In genomic region chr10:83785003-83785402, GRCm38 (mm10) we compare ENCODE assay signal across 9 mouse cellular contexts.
DNase-seq lines count a peak whose midpoint lies in the region; ATAC-seq and TF ChIP-seq lines count a peak whose summit lies in the region.
"Had no signal": no experiment of that assay in that cellular context is flagged by ENCODE, and none has a peak within 500 bp of the region (broad histone marks: within the 10 kb centered on the region; RNA-seq: fewer than 3 reads in every experiment).

No protein-coding gene starts in this region.

- WGBS in cerebellum, adult 2 months: 41% methylated on average over 5 of the region's 5 CpGs
- WGBS in hindbrain, postnatal 0 days: 34% methylated on average over 5 of the region's 5 CpGs
- 36% methylated on average over 5 of the region's 5 CpGs for WGBS in neural tube, embryonic 11.5 days

- intact Hi-C loops in left cerebral cortex, postnatal 14 days (cut with DNase I): no loop called here

- H3K9me3 ChIP-seq in hindbrain, postnatal 0 days (ENCODE audit: low read length): no peaks in the 10 kb centered on the region
- no peaks in the 10 kb centered on the region for H3K9me3 ChIP-seq in neural tube, embryonic 11.5 days (ENCODE audit: control insufficient read depth, low read length)

- H3K36me3 ChIP-seq in hindbrain, postnatal 0 days (ENCODE audit: insufficient read depth, low read length): no peaks in the 10 kb centered on the region
- H3K36me3 ChIP-seq in neural tube, embryonic 11.5 days (ENCODE audit: control insufficient read depth, insufficient read depth, low read length): no peaks in the 10 kb centered on the region
- H3K36me3 ChIP-seq: G1E had no signal

- no peak overlapping the region for H3K4me3 ChIP-seq in cerebellum, adult 2 months (replicated peaks; ENCODE audit: insufficient read depth, low read depth, low read length)
- H3K4me3 ChIP-seq in hindbrain, postnatal 0 days (ENCODE audit: low read length): no peak overlapping the region
- no peak overlapping the region for H3K4me3 ChIP-seq in neural tube, embryonic 11.5 days (ENCODE audit: low read depth, low read length)

- no peak for TF ChIP-seq POLR2A in cerebellum, adult 2 months (IDR thresholded peaks at IDR 0.05; ENCODE audit: borderline replicate concordance, insufficient read depth, low read length)

- DNase-seq in cerebellum, adult 2 months: peak in 1 of 2 experiments; percentile 25
- DNase-seq in cerebellum, adult 9-11 months: no peak
- peak; percentile 47 to 49 for DNase-seq in left cerebral cortex, postnatal 14 days (ENCODE audit: low spot score in 2 of 2)
- no peak for DNase-seq in left cerebral cortex, adult 8-10 months (ENCODE audit: low spot score in 2 of 2)
- peak; percentile 17 for DNase-seq in adipocyte (ENCODE audit: low spot score)
- DNase-seq in hindbrain, postnatal 0 days (ENCODE audit: low spot score): peak; percentile 51
- DNase-seq in neural tube, embryonic 11.5 days (ENCODE audit: low spot score): peak; percentile 24
- DNase-seq in spleen, postnatal 36 days (ENCODE audit: low spot score in 2 of 2): no peak

- H3K27me3 ChIP-seq in cerebellum, adult 2 months (ENCODE audit: control insufficient read depth, insufficient read depth, low read length): no peaks in the 10 kb centered on the region
- no peaks in the 10 kb centered on the region for H3K27me3 ChIP-seq in hindbrain, postnatal 0 days (ENCODE audit: insufficient read depth, low read length)
- H3K27me3 ChIP-seq in neural tube, embryonic 11.5 days (ENCODE audit: control insufficient read depth, insufficient read depth, low read length): no peaks in the 10 kb centered on the region

- peak; percentile 61; the same call in 1 of the 2 replicates for TF ChIP-seq CTCF in cerebellum, adult 2 months (IDR thresholded peaks at IDR 0.05; ENCODE audit: borderline replicate concordance, insufficient read depth, low read depth, low read length)
- peak; percentile 82 for TF ChIP-seq CTCF in hindbrain, postnatal 0 days (IDR thresholded peaks at IDR 0.05; ENCODE audit: low read depth)

- no peak overlapping the region for H3K27ac ChIP-seq in cerebellum, adult 2 months (ENCODE audit: insufficient read depth, low read length)
- H3K27ac ChIP-seq in hindbrain, postnatal 0 days: no peak overlapping the region
- H3K27ac ChIP-seq in neural tube, embryonic 11.5 days (ENCODE audit: low read depth, low read length): no peak overlapping the region

- ATAC-seq in hindbrain, postnatal 0 days: 0 out of 2 replicates have a peak, but pooled peaks have one; percentile 27
- no peak for ATAC-seq in neural tube, embryonic 11.5 days (ENCODE audit: insufficient read depth, low FRiP score, low TSS enrichment)

- no peak overlapping the region for H3K4me2 ChIP-seq in hindbrain, postnatal 0 days (ENCODE audit: low read depth, low read length)
- H3K4me2 ChIP-seq in neural tube, embryonic 11.5 days (ENCODE audit: low read depth): no peak overlapping the region

- peaks cover 15% of the 10 kb centered on the region for H3K4me1 ChIP-seq in cerebellum, adult 2 months (ENCODE audit: control insufficient read depth, insufficient read depth, low read length)
- H3K4me1 ChIP-seq in hindbrain, postnatal 0 days (ENCODE audit: insufficient read depth, low read length): no peaks in the 10 kb centered on the region
- H3K4me1 ChIP-seq in neural tube, embryonic 11.5 days (ENCODE audit: control insufficient read depth, insufficient read depth, low read length): no peaks in the 10 kb centered on the region

- no peak overlapping the region for H3K9ac ChIP-seq in hindbrain, postnatal 0 days (replicated peaks; ENCODE audit: low read length)
- H3K9ac ChIP-seq in neural tube, embryonic 11.5 days (ENCODE audit: low read length): no peak overlapping the region

Comparison
In these comparisons a context has a peak if more than half of its experiments do, and no peak if none do; other contexts are left out.
1. DNase-seq: peak in left cerebral cortex, postnatal 14 days (2 of 2), adipocyte (single experiment), hindbrain, postnatal 0 days (single experiment) and neural tube, embryonic 11.5 days (single experiment); none in cerebellum, adult 9-11 months (single experiment), left cerebral cortex, adult 8-10 months (0 of 2) and spleen, postnatal 36 days (0 of 2).